ENCODE assay signal across 25 mouse cellular contexts in genomic region chr12:90664436-90664835, GRCm38 (mm10).
DNase-seq lines count a peak whose midpoint lies in the region; ATAC-seq and TF ChIP-seq lines count a peak whose summit lies in the region.
"Had no signal": no experiment of that assay in that cellular context is flagged by ENCODE, and none has a peak within 500 bp of the region (broad histone marks: within the 10 kb centered on the region; RNA-seq: fewer than 3 reads in every experiment).

No protein-coding gene starts in this region.

- peak; percentile 13 for DNase-seq in hindbrain, postnatal 0 days (ENCODE audit: low spot score)
- peak; percentile 22 for DNase-seq in kidney, postnatal 14 days
- no peak for DNase-seq in kidney, postnatal 25 days
- peak; percentile 43 for DNase-seq in brain, embryonic 14.5 days (ENCODE audit: low read depth)
- peak; percentile 11 for DNase-seq in mesoderm, embryonic 11.5 days (ENCODE audit: low read depth, low spot score)
- DNase-seq: adrenal gland, adult 8-10 months; cerebellum, adult 2 months; cerebellum, postnatal 25 days; gastrocnemius, postnatal 36 days; heart, adult 2 months; heart, postnatal 14 days; lung, embryonic 14.5 days; lung, postnatal 36 days; right cerebral cortex, adult 18-20 months; right cerebral cortex, postnatal 4 days; thymus, adult 18-20 months; thymus, postnatal 36 days had no signal

- no peak overlapping the region for H3K4me2 ChIP-seq in hindbrain, postnatal 0 days (ENCODE audit: low read depth, low read length)
- no peak overlapping the region for H3K4me2 ChIP-seq in hindbrain, embryonic 13.5 days
- no peak overlapping the region for H3K4me2 ChIP-seq in midbrain, embryonic 15.5 days
- H3K4me2 ChIP-seq: embryonic facial prominence, embryonic 13.5 days; heart, embryonic 13.5 days; limb, embryonic 15.5 days; lung, embryonic 14.5 days had no signal

- no peak overlapping the region for H3K9ac ChIP-seq in hindbrain, postnatal 0 days (replicated peaks; ENCODE audit: low read length)
- no peak overlapping the region for H3K9ac ChIP-seq in hindbrain, embryonic 13.5 days
- H3K9ac ChIP-seq in midbrain, embryonic 15.5 days = no peak overlapping the region
- H3K9ac ChIP-seq: embryonic facial prominence, embryonic 13.5 days; heart, embryonic 13.5 days; limb, embryonic 15.5 days; liver, embryonic 14.5 days; lung, embryonic 14.5 days had no signal

- no peaks in the 10 kb centered on the region for H3K4me1 ChIP-seq in hindbrain, postnatal 0 days (ENCODE audit: insufficient read depth, low read length)
- no peaks in the 10 kb centered on the region for H3K4me1 ChIP-seq in hindbrain, embryonic 13.5 days (replicated peaks)
- no peaks in the 10 kb centered on the region for H3K4me1 ChIP-seq in midbrain, embryonic 15.5 days
- H3K4me1 ChIP-seq: embryonic facial prominence, embryonic 13.5 days; heart, embryonic 13.5 days; limb, embryonic 15.5 days; megakaryocyte, embryonic 14.5 days had no signal

- no peak for TF ChIP-seq POLR2A in brain, embryonic 14.5 days (IDR thresholded peaks at IDR 0.05; ENCODE audit: borderline replicate concordance, extremely low read depth, insufficient read depth, insufficient read length, poor library complexity, severe bottlenecking)

- H3K36me3 ChIP-seq in hindbrain, postnatal 0 days (ENCODE audit: insufficient read depth, low read length) = no peaks in the 10 kb centered on the region
- H3K36me3 ChIP-seq in hindbrain, embryonic 13.5 days = no peaks in the 10 kb centered on the region
- H3K36me3 ChIP-seq in midbrain, embryonic 15.5 days (replicated peaks) = no peaks in the 10 kb centered on the region
- H3K36me3 ChIP-seq: embryonic facial prominence, embryonic 13.5 days; heart, embryonic 13.5 days; limb, embryonic 15.5 days had no signal

- no peaks in the 10 kb centered on the region for H3K9me3 ChIP-seq in hindbrain, postnatal 0 days (ENCODE audit: low read length)
- no peaks in the 10 kb centered on the region for H3K9me3 ChIP-seq in hindbrain, embryonic 13.5 days
- H3K9me3 ChIP-seq in midbrain, embryonic 15.5 days = no peaks in the 10 kb centered on the region
- H3K9me3 ChIP-seq: embryonic facial prominence, embryonic 13.5 days; heart, embryonic 13.5 days; limb, embryonic 15.5 days; megakaryocyte, embryonic 14.5 days had no signal

- no peak overlapping the region for H3K4me3 ChIP-seq in hindbrain, postnatal 0 days (ENCODE audit: low read length)
- H3K4me3 ChIP-seq in hindbrain, embryonic 13.5 days = no peak overlapping the region
- H3K4me3 ChIP-seq in midbrain, embryonic 15.5 days = no peak overlapping the region
- H3K4me3 ChIP-seq: embryonic facial prominence, embryonic 13.5 days; heart, adult 2 months; heart, embryonic 13.5 days; limb, embryonic 15.5 days; megakaryocyte, embryonic 14.5 days had no signal

- H3K27me3 ChIP-seq in hindbrain, postnatal 0 days (ENCODE audit: insufficient read depth, low read length) = no peaks in the 10 kb centered on the region
- no peaks in the 10 kb centered on the region for H3K27me3 ChIP-seq in hindbrain, embryonic 13.5 days
- H3K27me3 ChIP-seq in midbrain, embryonic 15.5 days (replicated peaks) = no peaks in the 10 kb centered on the region
- H3K27me3 ChIP-seq: embryonic facial prominence, embryonic 13.5 days; heart, embryonic 13.5 days; limb, embryonic 15.5 days; megakaryocyte, embryonic 14.5 days had no signal

- no peak for TF ChIP-seq CTCF in hindbrain, postnatal 0 days (IDR thresholded peaks at IDR 0.05; ENCODE audit: low read depth)
- no peak for TF ChIP-seq CTCF in brain, embryonic 14.5 days (IDR thresholded peaks at IDR 0.05; ENCODE audit: borderline replicate concordance, extremely low read depth, insufficient read depth, insufficient read length)

- WGBS in hindbrain, postnatal 0 days = 31% methylated on average over 2 of the region's 2 CpGs
- 56% methylated on average over 2 of the region's 2 CpGs for WGBS in hindbrain, embryonic 13.5 days
- 52% methylated on average over 2 of the region's 2 CpGs for WGBS in midbrain, embryonic 15.5 days

- no peak for ATAC-seq in hindbrain, postnatal 0 days
- ATAC-seq in hindbrain, embryonic 13.5 days (ENCODE audit: low FRiP score) = no peak
- no peak for ATAC-seq in midbrain, embryonic 15.5 days (replicated peaks)
- ATAC-seq: activated CD4-positive, CD25-positive, alpha-beta regulatory T cell, adult 4 months had no signal

- H3K27ac ChIP-seq in hindbrain, postnatal 0 days = no peak overlapping the region
- no peak overlapping the region for H3K27ac ChIP-seq in hindbrain, embryonic 13.5 days
- no peak overlapping the region for H3K27ac ChIP-seq in midbrain, embryonic 15.5 days
- H3K27ac ChIP-seq: embryonic facial prominence, embryonic 13.5 days; heart, adult 2 months; heart, embryonic 13.5 days; limb, embryonic 15.5 days; liver, embryonic 14.5 days had no signal

Comparison
In these comparisons a context has a peak if more than half of its experiments do, and no peak if none do; other contexts are left out.
1. DNase-seq: peak in hindbrain, postnatal 0 days (single experiment), kidney, postnatal 14 days (single experiment), brain, embryonic 14.5 days (single experiment) and mesoderm, embryonic 11.5 days (single experiment); none in kidney, postnatal 25 days (0 of 2).